Mouse (Mus musculus) fibroblast of lung, adult 2 months (primary cell): ENCODE measurements around the gene Tap2.

Experiments used
- DNase-seq: peaks from one replicate; pipeline ENCODE4 v3.0.0-alpha.2; 2011; ENCODE audit warnings: low read depth

The Tap2 gene

DNA sequence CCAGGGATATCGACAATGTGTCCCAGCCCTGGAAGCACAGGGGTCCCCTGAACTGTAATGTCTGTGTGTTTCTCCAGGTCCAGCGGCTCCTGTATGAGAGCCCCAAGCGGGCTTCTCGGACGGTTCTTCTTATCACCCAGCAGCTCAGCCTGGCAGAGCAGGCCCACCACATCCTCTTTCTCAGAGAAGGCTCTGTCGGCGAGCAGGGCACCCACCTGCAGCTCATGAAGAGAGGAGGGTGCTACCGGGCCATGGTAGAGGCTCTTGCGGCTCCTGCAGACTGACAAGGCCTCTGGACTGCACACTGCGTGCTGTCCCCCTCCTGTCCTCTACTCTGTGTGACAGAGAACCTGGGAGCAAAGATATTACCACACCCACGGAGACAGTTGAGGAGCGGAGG lies 6.8 kb upstream of the Tap2 start:
- no peak for DNase-seq

DNA sequence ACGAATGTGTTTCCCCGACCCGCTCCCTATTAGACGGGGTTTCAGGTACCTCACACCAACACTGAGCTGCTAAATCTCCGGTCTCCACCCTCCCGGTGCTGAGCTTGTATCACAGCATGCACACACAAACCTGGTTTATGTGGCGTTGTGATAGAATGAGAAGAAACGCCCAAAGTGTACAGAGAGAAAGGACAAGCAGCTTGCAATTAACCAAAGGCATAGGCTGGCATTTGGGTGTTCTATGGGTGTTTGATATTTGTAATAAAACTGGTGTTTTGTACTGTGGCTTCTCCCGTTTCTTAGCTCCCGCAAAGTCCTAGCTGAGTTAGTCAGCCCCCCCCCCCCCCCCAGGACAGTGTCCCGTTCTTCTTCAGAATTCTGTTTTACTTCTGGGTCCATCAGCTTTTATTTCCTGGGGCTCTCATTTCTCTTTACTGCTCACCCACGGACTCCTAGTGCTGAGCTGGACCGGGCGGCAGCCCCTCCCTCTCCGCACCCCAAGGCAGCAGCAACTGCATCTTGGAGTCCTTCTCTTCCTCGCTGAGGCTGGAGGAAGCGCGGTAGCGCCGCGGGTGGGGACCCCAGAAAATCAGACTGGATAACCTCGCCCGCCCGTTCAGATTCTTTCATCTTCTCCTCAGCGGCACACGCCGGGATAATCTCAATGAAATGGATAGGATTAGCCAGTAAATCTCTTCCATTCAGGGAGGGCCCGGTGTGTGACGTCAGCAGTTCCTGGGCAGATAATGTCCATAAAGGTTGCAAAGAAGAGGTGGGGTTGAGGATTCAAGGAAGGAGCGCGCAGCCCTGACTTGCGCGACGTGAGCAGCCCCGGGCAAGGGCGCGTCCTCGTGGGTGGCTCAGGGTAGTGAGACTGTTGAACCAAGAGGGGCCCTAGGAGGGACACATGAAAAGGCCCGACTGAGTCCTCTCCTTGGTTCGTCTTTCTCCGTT lies 6.1 kb upstream of the Tap2 start, which contains the start of gene Psmb8:
Psmb8 (plus strand) TSS at position 781 of the 954 bp plus-strand sequence.
- DNase-seq = peak; percentile 76

DNA sequence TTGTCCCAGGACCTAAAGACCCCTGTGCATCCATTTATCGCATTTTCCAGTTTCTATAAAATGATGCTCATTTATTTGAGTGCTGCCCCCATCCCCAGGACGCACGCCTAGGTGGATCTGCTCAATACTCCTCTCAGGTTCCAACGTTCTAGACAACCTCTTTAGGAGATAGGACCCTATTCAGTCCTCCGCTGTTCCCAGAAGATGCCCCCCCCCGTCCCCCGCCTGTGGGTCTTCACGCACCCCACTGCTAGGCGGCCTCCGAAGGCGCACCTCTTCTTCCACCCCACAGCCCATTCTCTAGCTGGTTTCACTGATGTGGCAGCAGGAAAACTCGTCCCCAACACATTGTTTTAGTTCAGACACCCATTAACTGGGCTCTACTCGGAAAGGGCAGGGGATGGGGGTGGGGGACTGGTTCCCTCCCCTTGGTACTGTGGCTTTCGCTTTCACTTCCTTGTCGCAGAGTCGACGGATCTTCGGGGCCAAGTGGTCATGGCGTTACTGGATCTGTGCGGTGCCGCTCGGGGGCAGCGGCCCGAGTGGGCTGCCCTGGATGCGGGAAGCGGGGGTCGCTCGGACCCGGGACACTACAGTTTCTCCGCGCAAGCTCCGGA lies 5.3 kb upstream of the Tap2 start:
- no peak for DNase-seq

DNA sequence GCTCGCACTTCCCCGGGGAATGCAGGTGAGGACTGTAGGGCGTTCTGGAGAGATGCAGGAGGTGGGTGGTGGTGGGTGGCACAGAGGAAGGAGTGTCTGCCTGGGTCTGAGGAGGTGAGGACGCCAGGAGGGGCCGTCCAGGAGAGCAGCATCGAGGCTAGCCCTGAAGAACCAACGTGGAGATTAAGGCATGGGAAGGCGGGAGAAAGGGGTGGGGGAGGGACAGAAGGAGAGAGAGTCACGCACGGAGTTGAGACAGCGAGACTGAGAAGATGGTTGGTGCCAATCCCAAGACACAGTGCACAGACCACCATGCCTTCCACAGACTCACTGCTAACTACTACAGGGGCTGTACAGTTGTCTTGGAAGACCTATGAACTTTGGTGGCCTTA lies 4.8 kb upstream of the Tap2 start:
- DNase-seq = no peak

DNA sequence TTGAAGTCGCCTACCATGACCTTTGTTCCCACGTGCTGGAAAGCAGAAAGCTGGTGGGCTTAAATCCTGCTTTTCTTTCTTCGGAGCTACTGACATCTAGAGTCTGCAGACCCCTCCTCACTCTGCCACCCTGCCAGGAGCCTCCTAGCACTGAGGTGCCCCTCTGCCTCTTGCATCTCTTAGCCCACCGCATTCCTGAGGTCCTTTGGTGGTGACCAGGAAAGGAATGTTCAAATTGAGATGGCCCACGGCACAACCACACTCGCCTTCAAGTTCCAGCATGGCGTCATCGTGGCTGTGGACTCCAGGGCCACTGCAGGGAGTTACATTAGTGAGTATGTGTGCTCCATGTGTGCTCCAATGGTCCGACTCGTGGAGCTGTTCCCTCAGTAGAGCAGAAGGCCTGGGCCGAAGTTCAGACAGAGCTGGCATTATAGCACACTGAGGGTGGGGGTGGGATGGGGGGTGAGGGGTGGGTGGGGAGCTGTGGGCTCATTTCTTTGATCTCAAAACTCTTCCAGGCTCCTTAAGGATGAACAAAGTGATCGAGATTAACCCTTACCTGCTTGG lies 4.2 kb upstream of the Tap2 start:
- DNase-seq = no peak

DNA sequence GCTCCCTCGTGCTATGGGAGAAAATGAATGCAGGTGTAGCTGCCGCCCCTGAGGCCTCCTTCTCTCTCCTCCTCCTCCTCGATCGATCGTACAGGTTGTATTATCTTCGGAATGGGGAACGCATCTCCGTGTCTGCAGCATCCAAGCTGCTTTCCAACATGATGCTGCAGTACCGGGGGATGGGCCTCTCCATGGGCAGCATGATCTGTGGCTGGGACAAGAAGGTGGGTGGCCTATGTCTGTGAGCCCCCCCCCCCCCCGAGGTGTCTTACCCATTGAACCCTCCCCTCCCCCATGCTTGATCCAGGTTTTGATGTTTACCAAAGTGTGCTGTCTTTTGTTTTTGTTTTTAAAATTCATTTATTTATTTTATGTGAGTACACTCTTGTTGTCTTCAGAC lies 3.3 kb upstream of the Tap2 start:
- no peak for DNase-seq

DNA sequence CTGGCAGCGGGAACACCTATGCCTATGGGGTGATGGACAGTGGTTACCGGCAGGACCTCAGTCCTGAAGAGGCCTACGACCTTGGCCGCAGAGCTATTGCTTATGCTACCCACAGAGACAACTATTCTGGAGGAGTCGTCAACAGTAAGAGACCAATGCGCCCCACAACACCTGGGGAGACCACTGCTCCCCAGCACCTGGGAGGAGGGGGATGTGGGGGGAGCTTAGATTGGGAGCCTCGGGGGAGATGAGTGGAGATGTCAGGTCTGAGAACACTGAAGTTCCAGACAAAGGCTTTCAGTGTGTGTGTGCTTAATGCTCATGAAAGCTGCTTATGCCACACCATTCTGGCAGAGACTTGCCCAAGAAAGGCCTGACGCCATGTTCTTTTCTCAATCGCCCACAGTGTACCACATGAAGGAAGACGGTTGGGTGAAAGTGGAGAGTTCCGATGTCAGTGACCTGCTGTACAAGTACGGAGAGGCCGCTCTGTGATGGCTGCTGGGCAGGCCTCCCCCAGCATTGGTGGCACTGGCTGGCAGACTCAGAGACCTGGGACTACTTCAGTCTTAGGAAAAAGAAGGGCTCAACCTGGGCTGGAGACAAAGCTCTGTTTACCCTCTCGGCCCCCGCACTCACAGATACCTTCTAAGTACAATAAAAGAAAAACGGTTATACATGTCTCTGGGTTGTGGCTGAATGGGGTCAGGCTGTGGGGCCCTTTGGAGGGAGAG lies 2.4 kb upstream of the Tap2 start:
- no peak for DNase-seq

DNA sequence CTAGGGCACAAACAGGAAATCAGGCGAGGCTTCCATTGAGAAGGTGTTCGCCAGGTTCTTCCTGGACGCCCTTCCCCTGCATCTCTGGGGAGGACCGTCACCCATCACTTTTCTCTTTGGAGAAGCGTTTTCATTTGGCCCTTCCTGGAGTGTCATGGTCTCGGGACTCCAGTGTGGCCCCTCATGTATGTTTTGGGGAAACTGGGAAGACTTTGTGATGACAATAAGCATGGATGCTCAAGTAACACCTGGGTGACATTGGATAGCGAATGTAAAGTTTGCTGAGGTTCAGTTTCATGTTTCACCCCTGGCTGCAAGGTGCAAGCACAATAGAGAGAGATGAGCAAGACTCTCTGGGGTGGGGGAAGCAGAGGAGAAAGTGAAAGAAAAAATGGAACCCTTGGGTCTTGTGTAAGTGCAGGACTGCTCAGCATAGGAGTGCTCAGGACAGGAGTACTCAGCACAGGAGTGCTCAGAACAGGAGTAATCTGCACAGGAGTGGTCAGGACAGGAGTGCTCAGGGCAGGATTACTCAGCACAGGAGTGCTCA lies 1.7 kb upstream of the Tap2 start:
- DNase-seq = no peak

DNA sequence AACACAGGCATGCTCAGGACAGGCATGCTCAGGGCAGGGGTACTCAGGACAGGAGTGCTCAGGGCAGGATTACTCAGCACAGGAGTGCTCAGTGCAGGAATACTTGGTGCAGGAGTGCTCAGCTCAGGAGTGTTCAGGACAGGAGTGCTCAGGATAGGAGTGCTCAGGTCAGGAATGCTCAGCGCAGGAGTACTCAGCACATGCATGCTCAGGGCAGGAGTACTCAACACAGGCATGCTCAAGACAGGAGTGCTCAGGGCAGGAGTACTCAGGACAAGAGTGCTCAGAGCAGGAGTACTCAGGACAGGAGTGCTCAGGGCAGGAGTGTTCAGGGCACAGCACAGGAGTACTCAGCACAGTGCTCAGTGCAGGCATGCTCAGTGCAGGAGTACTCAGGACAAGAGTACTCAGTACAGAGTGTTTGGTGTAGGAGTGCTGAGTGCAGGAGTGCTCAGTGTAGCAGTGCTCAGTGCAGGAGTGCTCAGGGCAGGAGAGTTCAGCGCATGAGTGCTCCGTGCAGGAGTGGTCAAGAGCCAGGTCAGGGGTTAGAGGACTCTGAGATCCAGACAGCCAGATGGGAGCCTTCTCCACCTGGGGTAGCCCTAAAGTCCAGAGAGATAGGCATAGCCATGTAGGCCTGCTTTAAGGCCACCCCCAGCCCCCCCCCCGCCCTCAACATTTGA lies 426 bp upstream of the Tap2 start:
- DNase-seq = no peak

DNA sequence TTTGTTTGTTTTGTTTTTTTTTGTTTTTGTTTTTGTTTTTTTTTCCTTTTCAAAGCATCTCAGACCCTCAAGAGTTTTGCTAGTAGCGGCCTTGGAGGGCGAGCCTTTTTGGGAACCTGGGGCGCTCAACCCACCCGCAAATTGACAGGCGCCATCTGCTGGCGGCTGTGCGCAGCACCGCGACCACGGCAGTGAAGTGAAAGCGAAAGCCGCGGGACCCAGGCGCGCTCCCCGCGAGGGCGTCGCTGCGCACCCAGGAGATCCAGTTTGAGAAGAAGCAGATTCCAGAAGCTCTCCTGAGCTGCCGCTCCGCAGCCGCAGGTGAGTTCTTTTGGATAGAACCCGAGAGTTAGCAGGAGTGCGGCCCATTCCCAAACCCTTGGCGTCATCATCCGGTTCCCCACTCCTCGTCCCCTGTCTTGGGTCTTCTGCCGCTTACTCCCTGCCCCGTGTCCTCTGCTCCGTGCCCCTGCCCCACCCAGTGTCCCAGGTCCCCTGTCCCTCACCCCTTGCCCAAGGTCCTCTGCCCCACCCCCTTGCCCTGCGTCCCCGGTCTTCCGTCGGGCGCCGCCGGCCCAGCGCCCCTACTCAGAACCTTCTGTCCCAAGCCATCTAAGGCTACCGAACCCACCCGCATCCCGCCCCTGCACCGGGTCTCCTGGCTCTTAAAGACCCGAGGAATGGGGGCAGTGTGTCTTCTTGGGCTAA lies 1.1 kb downstream of the Tap2 start:
- DNase-seq = no peak

DNA sequence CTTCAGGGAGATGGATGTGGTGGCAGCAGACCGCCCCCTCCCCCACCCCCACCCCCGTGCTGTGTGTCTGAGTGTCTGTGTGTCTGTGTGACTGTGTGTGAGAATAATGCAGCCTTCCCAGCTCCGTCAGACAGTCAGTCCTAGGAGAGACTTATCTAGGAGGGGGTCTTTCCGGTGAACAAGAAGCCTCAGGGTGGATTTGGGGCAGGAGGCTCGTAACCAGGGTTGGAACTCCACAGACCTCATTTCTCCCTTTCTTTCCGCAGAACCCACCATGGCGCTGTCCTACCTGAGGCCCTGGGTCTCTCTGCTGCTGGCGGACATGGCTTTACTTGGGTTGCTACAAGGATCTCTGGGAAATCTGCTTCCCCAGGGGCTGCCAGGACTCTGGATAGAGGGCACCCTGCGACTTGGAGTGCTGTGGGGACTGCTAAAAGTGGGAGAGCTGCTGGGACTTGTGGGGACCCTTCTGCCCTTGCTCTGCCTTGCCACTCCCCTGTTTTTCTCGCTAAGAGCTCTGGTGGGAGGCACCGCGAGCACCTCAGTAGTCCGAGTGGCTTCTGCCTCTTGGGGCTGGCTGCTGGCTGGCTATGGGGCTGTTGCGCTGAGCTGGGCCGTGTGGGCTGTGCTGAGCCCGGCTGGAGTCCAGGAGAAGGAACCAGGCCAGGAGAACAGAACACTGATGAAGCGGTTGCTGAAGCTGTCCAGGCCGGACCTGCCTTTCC lies 1.9 kb downstream of the Tap2 start:
- DNase-seq = no peak

DNA sequence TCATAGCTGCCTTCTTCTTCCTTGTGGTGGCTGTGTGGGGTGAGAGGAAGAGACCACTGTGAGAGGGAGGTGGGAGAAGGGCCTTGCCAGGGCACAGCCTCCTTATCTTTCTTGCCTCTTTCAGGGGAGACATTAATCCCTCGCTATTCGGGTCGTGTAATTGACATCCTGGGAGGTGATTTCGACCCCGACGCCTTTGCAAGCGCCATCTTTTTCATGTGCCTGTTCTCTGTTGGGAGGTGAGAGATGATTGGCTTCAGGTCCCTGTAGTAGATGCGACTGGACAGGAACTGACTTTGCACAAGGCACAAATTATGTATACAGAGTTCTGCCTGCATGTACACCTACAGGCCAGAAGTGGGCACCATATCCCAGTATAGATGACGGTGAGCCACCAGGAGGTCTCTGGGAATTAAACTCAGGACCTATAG lies 2.4 kb downstream of the Tap2 start:
- DNase-seq = no peak

DNA sequence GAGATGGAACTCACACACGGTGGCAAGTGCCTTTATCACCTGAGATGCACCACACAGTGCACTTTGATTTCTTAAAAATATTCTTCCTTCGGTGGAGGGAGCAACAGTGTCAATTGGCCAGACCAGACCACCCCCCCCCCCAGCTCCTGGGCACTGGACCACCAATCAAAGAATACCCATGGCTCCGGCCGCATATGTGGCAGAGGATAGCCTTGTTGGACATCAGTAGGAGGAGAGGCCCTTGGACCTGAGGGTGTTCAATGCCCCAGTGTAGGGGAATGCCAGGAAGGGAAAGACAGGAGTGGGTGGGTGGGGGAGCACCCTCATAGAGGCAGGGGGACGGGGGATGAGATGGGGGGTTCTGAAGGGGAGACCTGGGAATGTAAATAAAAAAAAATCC lies 3.4 kb downstream of the Tap2 start:
- DNase-seq = no peak

DNA sequence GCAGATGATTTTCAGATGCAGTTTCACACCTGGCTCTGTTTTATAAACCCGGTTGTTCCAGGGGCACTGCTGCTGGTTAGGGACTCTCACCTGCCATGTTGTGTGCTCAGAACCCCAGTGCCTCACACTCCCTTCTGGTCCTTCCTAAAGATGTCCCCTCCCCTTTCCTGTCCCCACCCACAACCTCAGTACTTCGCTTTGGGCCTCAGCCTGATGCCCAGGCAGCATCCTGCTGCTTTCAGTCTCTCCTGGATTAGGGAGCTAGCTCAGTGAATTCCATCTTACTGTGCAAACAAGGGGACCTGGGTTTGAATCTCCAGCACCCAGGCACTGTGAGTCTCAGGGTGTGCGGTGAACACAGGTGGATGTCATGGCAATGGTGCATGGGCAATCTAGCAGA lies 4.1 kb downstream of the Tap2 start:
- DNase-seq = no peak

DNA sequence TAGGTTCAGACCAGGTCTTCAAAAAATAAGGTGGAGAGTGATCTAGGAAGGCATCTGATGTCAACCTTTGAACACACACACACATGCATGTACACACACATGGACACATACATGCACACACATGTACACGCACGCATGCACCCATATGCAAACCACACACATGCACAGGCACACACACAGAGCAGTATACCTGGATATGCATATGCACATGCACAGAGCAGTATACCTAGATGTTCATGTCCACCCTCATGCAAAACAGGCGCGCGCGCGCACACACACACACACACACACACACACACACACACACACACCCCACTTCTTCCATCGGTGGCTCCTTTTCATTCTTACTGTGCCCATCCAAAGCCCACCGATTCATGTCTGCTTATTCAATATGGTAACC lies 4.5 kb downstream of the Tap2 start:
- no peak for DNase-seq

DNA sequence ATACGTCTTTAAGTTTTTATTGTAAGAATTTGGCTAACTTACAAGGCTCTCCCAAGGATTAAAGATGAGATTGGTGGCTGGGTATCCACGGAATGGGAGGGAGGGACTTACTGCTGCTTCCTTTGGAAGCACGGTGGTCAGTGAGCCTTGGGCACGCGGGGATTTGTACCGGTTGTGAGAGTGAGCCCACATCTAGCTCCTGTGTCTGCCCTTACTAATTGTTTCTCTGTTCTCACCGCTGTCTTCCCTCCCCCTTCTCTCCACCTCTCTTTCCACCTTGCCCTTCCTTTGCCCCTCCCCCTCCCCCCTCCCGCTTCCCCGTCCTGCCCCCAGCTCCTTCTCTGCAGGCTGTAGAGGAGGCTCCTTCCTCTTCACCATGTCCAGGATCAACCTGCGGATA lies 5.1 kb downstream of the Tap2 start:
- no peak for DNase-seq

DNA sequence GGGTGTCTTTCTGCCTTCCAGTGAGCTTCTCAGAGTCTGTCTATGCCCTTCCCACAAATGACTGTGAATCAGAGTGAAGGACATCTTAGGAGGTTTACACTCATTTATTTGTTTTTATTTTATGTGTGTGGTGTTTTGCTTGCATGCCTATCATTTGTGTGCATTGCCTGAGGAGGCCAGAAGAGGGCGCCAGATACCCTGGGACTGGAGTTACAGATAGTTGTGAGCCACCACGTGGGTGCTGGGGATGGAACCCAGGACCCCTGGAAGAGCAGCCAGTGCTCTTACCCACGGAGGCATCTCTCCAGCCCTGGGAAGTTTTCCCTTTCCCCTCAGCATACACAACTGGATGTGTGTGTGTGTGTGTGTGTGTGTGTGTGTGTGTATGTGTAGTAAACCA lies 6.4 kb downstream of the Tap2 start:
- DNase-seq = no peak

DNA sequence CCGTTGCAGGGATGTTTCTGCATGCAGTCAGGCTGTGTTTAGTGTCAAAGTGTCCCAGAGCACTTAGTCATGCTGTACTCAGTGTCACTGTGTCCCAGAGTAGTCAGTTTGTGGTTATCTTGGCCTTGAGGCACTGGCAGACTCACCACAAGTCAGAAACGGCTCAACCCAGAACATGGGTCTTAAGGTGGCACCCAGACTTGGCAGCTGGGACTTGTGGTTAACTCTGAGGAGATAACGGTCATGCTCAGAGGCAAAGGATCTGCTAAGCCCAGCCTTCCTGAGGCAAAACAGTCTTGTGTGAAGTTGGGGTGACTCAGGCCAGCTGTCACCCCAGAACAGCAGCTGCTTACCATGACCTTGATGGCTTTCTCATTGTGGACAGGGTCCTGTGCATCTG lies 7.3 kb downstream of the Tap2 start:
- DNase-seq = no peak

DNA sequence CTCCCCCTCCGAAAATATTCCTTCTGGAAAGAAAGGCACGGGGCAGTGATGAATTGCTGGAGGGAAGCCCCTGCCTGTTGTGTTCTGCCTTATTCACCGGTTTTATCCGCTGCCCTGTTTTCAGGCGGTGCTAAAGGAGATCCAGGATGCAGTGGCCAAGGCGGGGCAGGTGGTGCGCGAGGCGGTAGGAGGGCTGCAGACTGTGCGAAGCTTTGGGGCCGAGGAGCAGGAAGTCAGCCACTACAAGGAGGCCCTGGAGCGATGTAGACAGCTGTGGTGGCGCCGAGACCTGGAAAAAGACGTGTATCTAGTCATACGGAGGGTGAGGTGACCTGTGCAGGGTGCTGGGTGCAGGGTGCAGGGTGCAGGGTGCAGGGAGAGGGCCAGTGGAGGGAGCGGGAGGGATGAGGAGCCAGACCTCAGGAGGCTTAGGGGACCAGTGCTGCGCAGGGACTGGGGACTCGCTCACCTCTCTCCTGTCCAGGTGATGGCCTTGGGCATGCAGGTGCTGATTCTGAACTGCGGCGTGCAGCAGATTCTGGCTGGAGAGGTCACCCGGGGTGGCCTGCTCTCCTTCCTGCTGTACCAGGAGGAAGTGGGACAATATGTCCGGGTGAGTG lies 8.5 kb downstream of the Tap2 start:
- no peak for DNase-seq

DNA sequence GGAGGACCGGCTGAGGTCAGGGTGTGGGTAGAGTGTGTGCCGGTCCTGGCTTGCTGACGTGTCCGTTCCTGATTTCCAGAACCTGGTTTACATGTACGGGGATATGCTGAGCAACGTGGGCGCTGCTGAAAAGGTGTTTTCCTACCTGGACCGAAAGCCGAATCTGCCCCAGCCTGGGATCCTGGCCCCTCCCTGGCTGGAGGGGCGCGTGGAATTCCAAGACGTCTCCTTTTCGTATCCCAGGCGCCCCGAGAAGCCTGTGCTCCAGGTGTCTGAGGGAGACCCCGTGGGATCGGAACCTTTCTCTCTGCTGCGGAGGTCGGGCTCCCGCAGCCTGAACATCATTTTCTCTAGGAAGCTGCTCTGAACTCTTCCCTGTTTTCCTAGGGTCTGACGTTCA lies 10.6 kb downstream of the Tap2 start:
- no peak for DNase-seq
